Mouse (Mus musculus): ENCODE data around the gene Sstr1.

Sstr1 gene

GRCm38 (mm10) chr12:58211163-58212071, at the start of gene Sstr1:
Gene Sstr1 (plus strand): TSS chr12:58211772.
- DNase-seq, result peak; percentile 21

- no peak for DNase-seq
Measured at GRCm38 (mm10) chr12:58198810-58199209, 12.8 kb upstream of the Sstr1 start.

GRCm38 (mm10) chr12:58201190-58201589, 10.4 kb upstream of the Sstr1 start:
- no peak for DNase-seq

- no peak for DNase-seq
Measured at GRCm38 (mm10) chr12:58207956-58208355, 3.6 kb upstream of the Sstr1 start.

- DNase-seq, result peak; percentile 41
Measured at GRCm38 (mm10) chr12:58212261-58212923, 820 bp downstream of the Sstr1 start.

GRCm38 (mm10) chr12:58212924-58213450, 1.4 kb downstream of the Sstr1 start:
- DNase-seq, result peak; percentile 37

GRCm38 (mm10) chr12:58213451-58214288, 2.1 kb downstream of the Sstr1 start:
- peak; percentile 28 for DNase-seq

- no peak for DNase-seq
Measured at GRCm38 (mm10) chr12:58214289-58215136, 2.9 kb downstream of the Sstr1 start.

GRCm38 (mm10) chr12:58216218-58216617, 4.6 kb downstream of the Sstr1 start:
- no peak for DNase-seq

GRCm38 (mm10) chr12:58219078-58219477, 7.5 kb downstream of the Sstr1 start:
- no peak for DNase-seq

- no peak for DNase-seq
Measured at GRCm38 (mm10) chr12:58225644-58226043, 14.1 kb downstream of the Sstr1 start.

GRCm38 (mm10) chr12:58232489-58232888, 20.9 kb downstream of the Sstr1 start:
- no peak for DNase-seq

GRCm38 (mm10) chr12:58251901-58252300, 40.3 kb downstream of the Sstr1 start:
- DNase-seq, result no peak
